Mouse (Mus musculus) intestine, postnatal 0 days (tissue): ENCODE measurements around the gene Srpk2. TPM values are rescaled to one million over a fixed set of nuclear protein-coding genes. Genes with fewer than 3 reads are reported as not detected.
A peak's percentile ranks its signal among the peaks of the same experiment; 100 is the strongest.

Experiments used
- ATAC-seq: fragments of 200-750 bp; cut with Nextera tagmentation; 2 replicates; pipeline ENCODE4 v1.8.0; 2017; ENCODE audit warnings: mild to moderate bottlenecking, moderate TSS enrichment, moderate library complexity
- H3K27ac ChIP-seq: fragments of 300-500 bp; sonication (generic); 2 replicates; pipeline ENCODE4 v1.5.1; 2014; ENCODE audit warnings: mild to moderate bottlenecking, low read depth, low read length, moderate library complexity
- H3K27me3 ChIP-seq: fragments of 300-500 bp; sonication (generic); replicated peaks from 2 replicates; pipeline ENCODE4 v1.6.1; 2014; ENCODE audit warnings: low read length, mixed read lengths; ENCODE audit not compliant: control insufficient read depth, insufficient read depth
- H3K36me3 ChIP-seq: fragments of 300-500 bp; sonication (generic); 2 replicates; pipeline ENCODE4 v1.6.1; 2014; ENCODE audit warnings: mild to moderate bottlenecking, moderate library complexity; ENCODE audit not compliant: control insufficient read depth, insufficient read depth
- H3K4me1 ChIP-seq: fragments of 300-500 bp; sonication (generic); replicated peaks from 2 replicates; pipeline ENCODE4 v1.6.1; 2014; ENCODE audit warnings: antibody characterized with exemption, low read length, mixed read lengths; ENCODE audit not compliant: control insufficient read depth, insufficient read depth
- H3K4me2 ChIP-seq: fragments of 300-500 bp; sonication (generic); replicated peaks from 2 replicates; pipeline ENCODE4 v1.6.1; 2014; ENCODE audit warnings: low read depth, mild to moderate bottlenecking, moderate library complexity
- H3K4me3 ChIP-seq: fragments of 300-500 bp; sonication (generic); 2 replicates; pipeline ENCODE4 v1.5.1; 2014; ENCODE audit warnings: low read depth, low read length
- H3K9ac ChIP-seq: fragments of 300-500 bp; sonication (generic); 2 replicates; pipeline ENCODE4 v1.6.1; 2014; ENCODE audit warnings: mild to moderate bottlenecking, low read depth, low read length
- H3K9me3 ChIP-seq: fragments of 300-500 bp; sonication (generic); 2 replicates; pipeline ENCODE4 v1.6.1; 2016; ENCODE audit warnings: mixed run types; ENCODE audit not compliant: control insufficient read depth
- CTCF ChIP-seq: sonication (generic); IDR thresholded peaks from 2 replicates; pipeline ENCODE4 v1.5.1; 2016; ENCODE audit warnings: low read depth, mild to moderate bottlenecking, control low read depth, antibody characterized with exemption, moderate library complexity
- WGBS: fragments of 180-500 bp; shearing (Covaris S2); extraction: QIAGEN DNeasy Blood & Tissue Kit; methylation state at CpG from one replicate; pipeline ENCODE4 v1.1.7; 2014; 5-methylcytosine and 5-hydroxymethylcytosine counted together
- polyA plus RNA-seq: library from polyadenylated mRNA; unstranded; fragments of >200 nt; fragmentation: Nextera tagmentation; extraction: Ambion mirVana; gene quantifications from 2 replicates; pipeline ENCODE4 v1.2.1, GENCODE M21; 2015

The Srpk2 gene
- polyA plus RNA-seq, 1 experiment from 2014 or later, result 21.3 TPM

GRCm38 (mm10) chr5:23579120-23579880 is 105.1 kb downstream of the Srpk2 start:
- Histone ChIP-seq H3K4me3 (no peak overlapping the region), H3K9me3 (no peaks in the 10 kb centered on the region), H3K27me3 (no peaks in the 10 kb centered on the region), H3K4me2 (no peak overlapping the region), H3K9ac (no peak overlapping the region), H3K27ac (peak overlapping the region; percentile 31; the same call in 1 of the 2 replicates), H3K36me3 (no peaks in the 10 kb centered on the region), H3K4me1 (peaks cover 6% of the 10 kb centered on the region; the same call in 1 of the 2 replicates)
- TF ChIP-seq CTCF, result no peak
- 0 out of 2 replicates have a peak, but pooled peaks have one; percentile 14 for ATAC-seq
- WGBS, result 71% methylated on average over 3 of the region's 3 CpGs

- H3K36me3 ChIP-seq, result no peaks in the 10 kb centered on the region
- no peak for TF ChIP-seq CTCF
- no peak overlapping the region for H3K4me2 ChIP-seq
- no peaks in the 10 kb centered on the region for H3K27me3 ChIP-seq
- peak; percentile 61 for ATAC-seq
- WGBS, result 60% methylated on average over 4 of the region's 4 CpGs
- no peak overlapping the region for H3K4me3 ChIP-seq
- peak overlapping the region; percentile 31; the same call in 1 of the 2 replicates for H3K27ac ChIP-seq
- H3K4me1 ChIP-seq, result peaks cover 6% of the 10 kb centered on the region; the same call in 1 of the 2 replicates
- no peaks in the 10 kb centered on the region for H3K9me3 ChIP-seq
- no peak overlapping the region for H3K9ac ChIP-seq
These were observed 106.0 kb downstream of the Srpk2 start for GRCm38 (mm10) chr5:23578322-23578957.

- H3K9me3 ChIP-seq, result no peaks in the 10 kb centered on the region
- no peak for TF ChIP-seq CTCF
- peak overlapping the region; percentile 31; the same call in 1 of the 2 replicates for H3K27ac ChIP-seq
- no peak overlapping the region for H3K4me2 ChIP-seq
- peaks cover 6% of the 10 kb centered on the region; the same call in 1 of the 2 replicates for H3K4me1 ChIP-seq
- WGBS, result 57% methylated on average over 4 of the region's 4 CpGs
- ATAC-seq, result no peak
- no peaks in the 10 kb centered on the region for H3K36me3 ChIP-seq
- H3K9ac ChIP-seq, result no peak overlapping the region
- H3K27me3 ChIP-seq, result no peaks in the 10 kb centered on the region
- no peak overlapping the region for H3K4me3 ChIP-seq
These were observed 106.6 kb downstream of the Srpk2 start for GRCm38 (mm10) chr5:23577847-23578246.

- peaks cover 6% of the 10 kb centered on the region; the same call in 1 of the 2 replicates for H3K4me1 ChIP-seq
- H3K27me3 ChIP-seq, result no peaks in the 10 kb centered on the region
- no peaks in the 10 kb centered on the region for H3K9me3 ChIP-seq
- H3K9ac ChIP-seq, result no peak overlapping the region
- WGBS, result 54% methylated on average over 6 of the region's 6 CpGs
- TF ChIP-seq CTCF, result no peak
- ATAC-seq, result no peak
- no peak overlapping the region for H3K4me2 ChIP-seq
- H3K27ac ChIP-seq, result no peak overlapping the region
- no peak overlapping the region for H3K4me3 ChIP-seq
- no peaks in the 10 kb centered on the region for H3K36me3 ChIP-seq
These were observed 107.9 kb downstream of the Srpk2 start for GRCm38 (mm10) chr5:23576336-23577094.

- Histone ChIP-seq H3K4me3 (no peak overlapping the region), H3K36me3 (no peaks in the 10 kb centered on the region), H3K4me2 (no peak overlapping the region), H3K9me3 (no peaks in the 10 kb centered on the region), H3K27me3 (no peaks in the 10 kb centered on the region), H3K9ac (no peak overlapping the region), H3K4me1 (peaks cover under 1% of the 10 kb centered on the region; the same call in 1 of the 2 replicates), H3K27ac (no peak overlapping the region)
- WGBS, result 95% methylated on average over 5 of the region's 5 CpGs
- ATAC-seq, result no peak
- no peak for TF ChIP-seq CTCF
These were observed 110.5 kb downstream of the Srpk2 start for GRCm38 (mm10) chr5:23573942-23574341.

- 96% methylated on average over 5 of the region's 5 CpGs for WGBS
- no peak for TF ChIP-seq CTCF
These were observed 116.2 kb downstream of the Srpk2 start for GRCm38 (mm10) chr5:23568188-23568587.

More at GRCm38 (mm10) chr5:23568188-23568587, 116.2 kb downstream of the Srpk2 start:
- no peaks in the 10 kb centered on the region for H3K27me3 ChIP-seq
- H3K9ac ChIP-seq, result no peak overlapping the region
- no peak overlapping the region for H3K4me3 ChIP-seq
- no peaks in the 10 kb centered on the region for H3K9me3 ChIP-seq
- H3K4me1 ChIP-seq, result no peaks in the 10 kb centered on the region
- H3K27ac ChIP-seq, result no peak overlapping the region
- no peak overlapping the region for H3K4me2 ChIP-seq
- no peak for ATAC-seq
- H3K36me3 ChIP-seq, result 0 out of 2 replicates have a peak, but pooled peaks cover 3% of the 10 kb centered on the region
